Comparison of ENCODE assay signal across 9 mouse cellular contexts in the genomic region with DNA sequence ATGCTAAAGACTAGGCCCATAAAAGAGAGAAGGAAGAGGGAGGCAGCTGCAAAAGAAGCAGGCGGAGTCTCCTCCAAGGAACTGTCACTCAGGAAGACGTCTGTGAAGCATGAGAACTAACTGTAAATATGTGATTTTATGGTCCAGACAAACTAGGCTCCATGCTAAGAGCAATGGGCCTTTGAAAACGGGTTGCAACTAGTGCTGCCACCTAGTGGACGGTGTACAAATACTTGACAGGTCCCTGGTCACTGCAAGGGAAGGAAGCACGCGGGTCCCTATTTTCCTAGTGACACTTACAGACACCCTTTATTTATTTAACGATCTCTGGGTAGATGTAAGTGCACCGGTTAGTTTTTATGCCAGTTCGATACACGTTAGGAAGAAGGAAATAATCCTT. TPM values are rescaled to one million over a fixed set of nuclear protein-coding genes. Genes with fewer than 3 reads are reported as not detected.
DNase-seq lines count a peak whose midpoint lies in the region; ATAC-seq lines count a peak whose summit lies in the region.
"Had no signal": no experiment of that assay in that cellular context is flagged by ENCODE, and none has a peak within 500 bp of the region (broad histone marks: within the 10 kb centered on the region; RNA-seq: fewer than 3 reads in every experiment).

No protein-coding gene starts in this region.

- no peak overlapping the region for H3K4me2 ChIP-seq in neural tube, embryonic 15.5 days
- H3K4me2 ChIP-seq in limb, embryonic 13.5 days (replicated peaks) = no peak overlapping the region
- H3K4me2 ChIP-seq: stomach, embryonic 15.5 days had no signal

- no peaks in the 10 kb centered on the region for H3K9me3 ChIP-seq in neural tube, embryonic 15.5 days (replicated peaks)
- no peaks in the 10 kb centered on the region for H3K9me3 ChIP-seq in limb, embryonic 13.5 days
- H3K9me3 ChIP-seq: stomach, embryonic 15.5 days had no signal

- DNase-seq in neural tube, embryonic 10.5 days (ENCODE audit: extremely low spot score, low spot score) = peak; percentile 79
- peak; percentile 80 for DNase-seq in gastrocnemius, postnatal 10 days
- DNase-seq in kidney, adult 18-20 months = peak; percentile 77
- peak; percentile 24 for DNase-seq in monocyte, adult 2 months (ENCODE audit: low read depth in 1 of 2, low spot score in 2 of 2)
- peak; percentile 53 to 61 for DNase-seq in spleen, postnatal 36 days (ENCODE audit: low spot score in 2 of 2)

- no peaks in the 10 kb centered on the region for H3K36me3 ChIP-seq in neural tube, embryonic 15.5 days
- H3K36me3 ChIP-seq in limb, embryonic 13.5 days = no peaks in the 10 kb centered on the region
- H3K36me3 ChIP-seq: stomach, embryonic 15.5 days had no signal

- H3K4me1 ChIP-seq in neural tube, embryonic 15.5 days = peaks cover 3% of the 10 kb centered on the region; the same call in 1 of the 2 replicates
- no peaks in the 10 kb centered on the region; the same call in 1 of the 2 replicates for H3K4me1 ChIP-seq in limb, embryonic 13.5 days
- H3K4me1 ChIP-seq: stomach, embryonic 15.5 days had no signal

- H3K4me3 ChIP-seq in neural tube, embryonic 15.5 days (replicated peaks) = no peak overlapping the region
- H3K4me3 ChIP-seq in limb, embryonic 13.5 days = no peak overlapping the region
- H3K4me3 ChIP-seq: stomach, embryonic 15.5 days had no signal

- H3K27me3 ChIP-seq in neural tube, embryonic 15.5 days (replicated peaks) = no peaks in the 10 kb centered on the region
- no peaks in the 10 kb centered on the region for H3K27me3 ChIP-seq in limb, embryonic 13.5 days
- H3K27me3 ChIP-seq: stomach, embryonic 15.5 days had no signal

- no peak overlapping the region for H3K9ac ChIP-seq in neural tube, embryonic 15.5 days (replicated peaks)
- H3K9ac ChIP-seq in limb, embryonic 13.5 days = no peak overlapping the region
- H3K9ac ChIP-seq: stomach, embryonic 15.5 days had no signal

- ATAC-seq in neural tube, embryonic 15.5 days (ENCODE audit: low FRiP score) = no peak; the same call in 1 of the 2 replicates
- ATAC-seq in common myeloid progenitor, adult 5-6 weeks (replicated peaks; ENCODE audit: low read depth, poor library complexity, severe bottlenecking) = peak; percentile 81
- peak; percentile 64; the same call in 1 of the 2 replicates for ATAC-seq in limb, embryonic 13.5 days (ENCODE audit: low FRiP score, low read depth)

- WGBS in neural tube, embryonic 15.5 days = 10% methylated on average over 10 of the region's 10 CpGs
- WGBS in limb, embryonic 13.5 days = 12% methylated on average over 10 of the region's 10 CpGs

- H3K27ac ChIP-seq in neural tube, embryonic 15.5 days (replicated peaks) = no peak overlapping the region
- H3K27ac ChIP-seq in limb, embryonic 13.5 days = no peak overlapping the region
- H3K27ac ChIP-seq: stomach, embryonic 15.5 days had no signal

RNA-seq across cellular contexts. Expression of a gene that starts 10.9 kb away (rescaled TPM):
- polyA plus RNA-seq in neural tube, embryonic 15.5 days (2015; fragmentation: Nextera tagmentation; extraction: Ambion mirVana) = 2.1 and 2.3 TPM in 2 replicates
- 0.23 TPM in 1 of 2 replicates, not detected in the other for total RNA-seq in common myeloid progenitor, adult 5-6 weeks (2017)
- not detected for total RNA-seq in gastrocnemius, postnatal 10 days (2021)
- polyA plus RNA-seq in limb, embryonic 13.5 days (2015; fragmentation: Nextera tagmentation; extraction: Ambion mirVana) = 0.48 and 0.75 TPM in 2 replicates

Comparison
In these comparisons a context has a peak if more than half of its experiments do, and no peak if none do; other contexts are left out.
1. DNase-seq: peak in every context shown above with its lines; median percentile 80 in gastrocnemius, postnatal 10 days; 79 in neural tube, embryonic 10.5 days; 77 in kidney, adult 18-20 months; 57 in spleen, postnatal 36 days; 24 in monocyte, adult 2 months.